Mouse (Mus musculus) cortical plate, adult 2 months (tissue): Measurements from ENCODE around the gene Bmper.

Experiments used
- CTCF ChIP-seq: fragments of 200-500 bp; IDR thresholded peaks from 2 replicates; pipeline ENCODE4 v1.5.1; 2011; ENCODE audit warnings: mild to moderate bottlenecking, control low read depth, low read length; ENCODE audit not compliant: insufficient read depth; ENCODE audit errors: extremely low read depth
- POLR2A ChIP-seq: fragments of 200-500 bp; IDR thresholded peaks from 2 replicates; pipeline ENCODE4 v1.6.1; 2011; ENCODE audit warnings: mild to moderate bottlenecking, low read length, control low read depth; ENCODE audit not compliant: insufficient read depth; ENCODE audit errors: extremely low read depth

DNA sequence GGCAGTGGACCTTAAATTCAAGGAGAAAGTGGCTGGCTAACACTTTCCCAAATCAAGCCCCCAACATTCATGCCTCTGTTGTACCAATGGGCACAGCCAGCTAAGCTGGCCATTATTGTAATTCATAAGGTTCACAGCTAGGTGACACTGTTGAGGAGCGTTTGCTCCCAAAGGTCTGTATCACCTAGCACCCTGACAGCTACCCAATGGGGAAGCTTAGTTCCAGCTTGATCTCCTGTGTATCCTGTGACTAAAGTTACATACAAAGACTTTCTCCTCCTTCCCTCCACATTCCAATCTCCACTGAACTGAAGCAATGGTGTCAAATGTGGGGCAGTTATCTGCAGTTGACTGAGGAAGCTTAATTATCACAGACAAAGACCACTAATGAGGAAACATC, 311.0 kb downstream of the Bmper start:
- TF ChIP-seq CTCF (no peak), POLR2A (no peak)
